Mouse (Mus musculus) myocyte (in vitro differentiated cells): ENCODE measurements around the gene Skida1.

Experiments
- E2F4 ChIP-seq: IDR thresholded peaks from one replicate; pipeline ENCODE4 v1.6.1; 2011; ENCODE audit warnings: mild to moderate bottlenecking, control low read depth, moderate library complexity; ENCODE audit not compliant: insufficient read depth
- MAX ChIP-seq: IDR thresholded peaks from one replicate; pipeline ENCODE4 v1.6.1; 2011; ENCODE audit warnings: low read depth, mild to moderate bottlenecking, control low read depth
- MYOD1 ChIP-seq, 3 experiments: IDR thresholded peaks; one replicate each; pipeline ENCODE4 v1.6.1; 2011; ENCODE audit warnings: control low read depth in 2 of 3, low read depth in 2 of 3, mild to moderate bottlenecking in 2 of 3, moderate library complexity in 1 of 3; ENCODE audit not compliant: insufficient read length in 2 of 3, control insufficient read depth in 1 of 3
- MYOG ChIP-seq, 3 experiments: IDR thresholded peaks; one replicate each; pipeline ENCODE4 v1.6.1; 2011; ENCODE audit warnings: control low read depth in 2 of 3, low read depth in 2 of 3, mild to moderate bottlenecking in 2 of 3; ENCODE audit not compliant: insufficient read length in 2 of 3, control insufficient read depth in 1 of 3, insufficient read depth in 1 of 3
- POLR2A ChIP-seq: IDR thresholded peaks from one replicate; pipeline ENCODE4 v1.6.1; 2011; ENCODE audit warnings: low read depth, mild to moderate bottlenecking, control low read depth, moderate library complexity; ENCODE audit not compliant: insufficient read length
- POLR2AphosphoS2 ChIP-seq: IDR thresholded peaks from one replicate; pipeline ENCODE4 v1.6.1; 2011; ENCODE audit warnings: low read depth, control low read depth; ENCODE audit not compliant: insufficient read length
- REST ChIP-seq: IDR thresholded peaks from one replicate; pipeline ENCODE4 v1.6.1; 2011; ENCODE audit warnings: mild to moderate bottlenecking, control low read depth, moderate library complexity; ENCODE audit not compliant: insufficient read depth, insufficient read length
- TCF12 ChIP-seq: IDR thresholded peaks from one replicate; pipeline ENCODE4 v1.6.1; 2011; ENCODE audit warnings: mild to moderate bottlenecking, control low read depth; ENCODE audit not compliant: poor library complexity, insufficient read depth, severe bottlenecking
- USF1 ChIP-seq: IDR thresholded peaks from one replicate; pipeline ENCODE4 v1.6.1; 2011; ENCODE audit warnings: low read depth, mild to moderate bottlenecking, control low read depth, moderate library complexity

DNA sequence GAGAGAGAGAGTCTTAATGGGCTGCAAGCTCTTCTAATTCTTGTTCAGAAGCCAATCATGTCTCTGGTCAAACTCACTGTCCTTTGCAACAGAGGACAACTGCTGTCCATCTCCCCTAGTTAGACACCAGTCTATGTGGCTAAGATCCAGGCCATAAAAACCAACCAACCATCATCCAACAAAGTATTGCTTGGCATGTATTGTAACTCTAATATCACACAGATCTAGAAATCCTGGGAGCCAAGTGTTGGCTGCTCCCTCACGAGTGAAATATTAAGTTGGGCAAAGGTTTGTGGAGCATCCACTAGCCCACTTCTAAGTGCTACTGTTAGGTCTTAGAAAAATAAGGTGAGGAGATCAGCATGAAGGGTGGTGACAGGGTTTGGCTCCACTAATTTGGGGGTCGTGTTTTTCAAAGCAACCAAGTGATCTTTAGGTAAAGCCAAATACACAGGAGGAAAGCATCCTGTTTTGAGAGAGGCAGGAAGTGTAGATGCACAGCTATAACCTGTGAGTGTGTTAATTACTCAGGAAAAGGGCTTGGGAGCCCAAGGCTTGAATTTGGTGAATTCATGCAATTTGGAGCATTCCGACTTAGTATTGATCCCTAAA lies 10.6 kb downstream of the Skida1 start:
- TF ChIP-seq POLR2A (no peak), MAX (no peak), E2F4 (no peak), TCF12 (no peak), USF1 (no peak), MYOD1 (IDR thresholded peaks at IDR 0.05; ENCODE audit: control insufficient read depth in 1 of 3, insufficient read length in 2 of 3, low read depth in 2 of 3) (no peak), REST (no peak), MYOG (IDR thresholded peaks at IDR 0.05; ENCODE audit: control insufficient read depth in 1 of 3, insufficient read depth in 1 of 3, insufficient read length in 2 of 3, low read depth in 2 of 3) (no peak), POLR2AphosphoS2 (no peak)
